Mouse (Mus musculus) bone marrow macrophage, adult 2 months (primary cell): ENCODE measurements around the gene Ltb4r1. TPM values are rescaled to one million over a fixed set of nuclear protein-coding genes. Genes with fewer than 3 reads are reported as not detected.

ENCODE experiments used
- H3K27ac ChIP-seq: 2 replicates; pipeline ENCODE4 v1.5.1; 2012; ENCODE audit warnings: low read depth, low read length; ENCODE audit not compliant: insufficient read depth
- H3K4me1 ChIP-seq: 2 replicates; pipeline ENCODE4 v1.6.1; 2012; ENCODE audit warnings: low read length; ENCODE audit not compliant: control insufficient read depth, insufficient read depth
- H3K4me3 ChIP-seq: 2 replicates; pipeline ENCODE4 v1.5.1; 2012; ENCODE audit warnings: mild to moderate bottlenecking, low read length, moderate library complexity; ENCODE audit not compliant: insufficient read depth
- CTCF ChIP-seq: IDR thresholded peaks from 2 replicates; pipeline ENCODE4 v1.5.1; 2012; ENCODE audit warnings: low read depth, mild to moderate bottlenecking, low read length, moderate library complexity
- POLR2A ChIP-seq: IDR thresholded peaks from 2 replicates; pipeline ENCODE4 v1.6.1; 2012; ENCODE audit warnings: mild to moderate bottlenecking, low read depth, low read length, borderline replicate concordance
- polyA plus RNA-seq: library from polyadenylated mRNA; stranded (reverse); fragments of >200 nt; gene quantifications from 2 replicates; pipeline ENCODE4 v1.2.4, GENCODE M21; 2012; ENCODE audit not compliant: missing spikeins, insufficient read depth, insufficient read length

The Ltb4r1 gene
- polyA plus RNA-seq, result 1.5 and 1.7 TPM in 2 replicates

GRCm38 (mm10) chr14:55765696-55766095 is at the start of gene Ltb4r1:
TSS of gene Ltb4r1 (plus strand) at chr14:55765962.
- Histone ChIP-seq H3K4me1 (peaks cover 41% of the 10 kb centered on the region), H3K27ac (no peak within 1 kb of the TSS), H3K4me3 (no peak within 1 kb of the TSS)
- TF ChIP-seq POLR2A (no peak), CTCF (no peak)

GRCm38 (mm10) chr14:55716271-55716670 is 49.5 kb upstream of the Ltb4r1 start:
- H3K27ac ChIP-seq, result no peak overlapping the region
- H3K4me1 ChIP-seq, result peaks cover 13% of the 10 kb centered on the region
- no peak overlapping the region for H3K4me3 ChIP-seq
- TF ChIP-seq POLR2A (no peak), CTCF (no peak)

- Histone ChIP-seq H3K4me1 (peaks cover 13% of the 10 kb centered on the region), H3K4me3 (no peak overlapping the region), H3K27ac (no peak overlapping the region)
- TF ChIP-seq POLR2A, result no peak
- TF ChIP-seq CTCF, result no peak
Measured at GRCm38 (mm10) chr14:55716884-55717283, 48.9 kb upstream of the Ltb4r1 start.

- TF ChIP-seq POLR2A, result no peak
- TF ChIP-seq CTCF, result no peak
- no peak overlapping the region for H3K27ac ChIP-seq
- H3K4me1 ChIP-seq, result peaks cover 13% of the 10 kb centered on the region
- H3K4me3 ChIP-seq, result no peak overlapping the region
Measured at GRCm38 (mm10) chr14:55719737-55720136, 46.0 kb upstream of the Ltb4r1 start.

- H3K27ac ChIP-seq, result no peak overlapping the region
Measured at GRCm38 (mm10) chr14:55720666-55721065, 45.1 kb upstream of the Ltb4r1 start.

GRCm38 (mm10) chr14:55721076-55721475 is 44.7 kb upstream of the Ltb4r1 start:
- H3K4me3 ChIP-seq, result peak overlapping the region; percentile 76
- no peak overlapping the region for H3K27ac ChIP-seq
- H3K4me1 ChIP-seq, result peaks cover 17% of the 10 kb centered on the region
- TF ChIP-seq CTCF (no peak), POLR2A (no peak)

More at GRCm38 (mm10) chr14:55720666-55721065, 45.1 kb upstream of the Ltb4r1 start:
- Histone ChIP-seq H3K4me1 (peaks cover 17% of the 10 kb centered on the region), H3K4me3 (no peak overlapping the region)
- no peak for TF ChIP-seq CTCF
- no peak for TF ChIP-seq POLR2A

GRCm38 (mm10) chr14:55721700-55722437 is 43.9 kb upstream of the Ltb4r1 start, which contains the start of gene Rabggta:
TSS of gene Rabggta (minus strand) at chr14:55722263.
- Histone ChIP-seq H3K4me1 (peaks cover 21% of the 10 kb centered on the region), H3K4me3 (peak within 1 kb of the TSS; percentile 76), H3K27ac (peak within 1 kb of the TSS; percentile 38)
- TF ChIP-seq CTCF, result peak; percentile 50
- no peak for TF ChIP-seq POLR2A

- no peak for TF ChIP-seq CTCF
- TF ChIP-seq POLR2A, result no peak
- no peak overlapping the region for H3K27ac ChIP-seq
- H3K4me1 ChIP-seq, result peaks cover 27% of the 10 kb centered on the region
- 0 out of 2 replicates have a peak overlapping the region, but pooled peaks have one; percentile 76 for H3K4me3 ChIP-seq
Measured at GRCm38 (mm10) chr14:55722438-55722945, 43.3 kb upstream of the Ltb4r1 start.

- no peak for TF ChIP-seq CTCF
- no peak for TF ChIP-seq POLR2A
- H3K4me3 ChIP-seq, result no peak overlapping the region
- H3K4me1 ChIP-seq, result peaks cover 36% of the 10 kb centered on the region
- no peak overlapping the region for H3K27ac ChIP-seq
Measured at GRCm38 (mm10) chr14:55723433-55723832, 42.3 kb upstream of the Ltb4r1 start.

- no peak for TF ChIP-seq POLR2A
- TF ChIP-seq CTCF, result no peak
Measured at GRCm38 (mm10) chr14:55724411-55724871, 41.3 kb upstream of the Ltb4r1 start.

More at GRCm38 (mm10) chr14:55724411-55724871, 41.3 kb upstream of the Ltb4r1 start:
- Histone ChIP-seq H3K4me1 (peaks cover 43% of the 10 kb centered on the region), H3K27ac (peak overlapping the region; percentile 55), H3K4me3 (peak overlapping the region; percentile 22)
